ENCODE assay signal across 15 mouse cellular contexts in the genomic region with DNA sequence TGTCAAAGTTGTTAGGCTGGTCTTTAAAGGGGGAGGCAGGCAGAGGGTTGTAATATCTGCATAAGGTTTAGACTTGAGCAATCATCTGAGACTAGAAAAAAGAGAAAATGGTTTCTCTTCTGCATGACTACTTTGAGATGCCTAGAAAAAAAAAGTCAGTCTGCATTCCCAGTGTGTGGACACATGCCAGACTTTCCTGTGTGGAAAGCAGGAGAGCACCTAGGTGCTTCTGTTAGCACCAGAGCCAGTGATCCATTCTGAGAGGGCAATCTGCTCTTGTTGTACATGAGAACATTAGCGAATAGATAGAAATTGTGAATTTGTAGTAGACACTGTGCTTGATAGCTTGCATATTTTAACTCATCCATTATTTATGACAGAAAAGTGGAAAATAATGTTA. TPM values are rescaled to one million over a fixed set of nuclear protein-coding genes. Genes with fewer than 3 reads are reported as not detected.
DNase-seq lines count a peak whose midpoint lies in the region.
"Had no signal": no experiment of that assay in that cellular context is flagged by ENCODE, and none has a peak within 500 bp of the region (broad histone marks: within the 10 kb centered on the region; RNA-seq: fewer than 3 reads in every experiment).

No protein-coding gene starts in this region.

- peak; percentile 93 for DNase-seq in brain, adult 2 months (ENCODE audit: low read depth, low spot score)
- peak; percentile 71 for DNase-seq in cerebellum, adult 11-12 months
- DNase-seq in cerebellum, adult 9-10 months, result peak; percentile 85
- DNase-seq in cerebellum, postnatal 25 days, result peak; percentile 55 to 82
- DNase-seq in gastrocnemius, postnatal 25 days, result no peak
- no peak for DNase-seq in spleen, postnatal 36 days (ENCODE audit: low spot score in 2 of 2)
- no peak for DNase-seq in right cerebral cortex, postnatal 25 days
- DNase-seq: adrenal gland, postnatal 14 days; forebrain, postnatal 0 days; gastrocnemius, postnatal 14 days had no signal

RNA-seq across cellular contexts. Expression of a gene that starts 40.0 kb away (rescaled TPM):
- not detected for total RNA-seq in gastrocnemius, postnatal 25 days (2021)
- total RNA-seq: CH12.LX; gastrocnemius, adult 18-20 months; granulocyte monocyte progenitor cell, adult 5-6 weeks; heart, adult 8-10 months; heart, postnatal 25 days had no signal

Comparison
In these comparisons a context has a peak if more than half of its experiments do, and no peak if none do; other contexts are left out.
1. DNase-seq: peak in brain, adult 2 months (single experiment), cerebellum, adult 11-12 months (single experiment), cerebellum, adult 9-10 months (single experiment) and cerebellum, postnatal 25 days (2 of 2); none in gastrocnemius, postnatal 25 days (single experiment), spleen, postnatal 36 days (0 of 2) and right cerebral cortex, postnatal 25 days (single experiment).